Mouse (Mus musculus): ENCODE measurements around the gene Dedd2.

GRCm38 (mm10) chr7:25197384-25198018 lies 22.9 kb downstream of the Dedd2 start:
- no peak for TF ChIP-seq CTCF (conservative IDR thresholded peaks at IDR 0.05; ENCODE audit: low read length)
- no peak for TF ChIP-seq NANOG (IDR thresholded peaks at IDR 0.05; ENCODE audit: borderline replicate concordance, low read length)
- TF ChIP-seq POU5F1 (IDR thresholded peaks at IDR 0.05; ENCODE audit: borderline replicate concordance, low read length), result no peak
